Comparison of ENCODE assay signal across 8 mouse cellular contexts in genomic region chr7:100908061-100908460, GRCm38 (mm10). TPM values are rescaled to one million over a fixed set of nuclear protein-coding genes. Genes with fewer than 3 reads are reported as not detected.
DNase-seq lines count a peak whose midpoint lies in the region; ATAC-seq lines count a peak whose summit lies in the region.

No protein-coding gene starts in this region.

- no peaks in the 10 kb centered on the region for H3K9me3 ChIP-seq in embryonic facial prominence, embryonic 11.5 days (replicated peaks; ENCODE audit: control insufficient read depth, low read length)
- H3K9me3 ChIP-seq in intestine, embryonic 15.5 days, result no peaks in the 10 kb centered on the region
- H3K9me3 ChIP-seq in lung, embryonic 15.5 days, result no peaks in the 10 kb centered on the region

- peaks cover 9% of the 10 kb centered on the region for H3K4me1 ChIP-seq in embryonic facial prominence, embryonic 11.5 days (ENCODE audit: control insufficient read depth, insufficient read depth, low read length)
- peaks cover 48% of the 10 kb centered on the region for H3K4me1 ChIP-seq in intestine, embryonic 15.5 days (replicated peaks)
- H3K4me1 ChIP-seq in lung, embryonic 15.5 days, result peaks cover 90% of the 10 kb centered on the region

- WGBS in embryonic facial prominence, embryonic 11.5 days, result 82% methylated on average over 8 of the region's 8 CpGs
- 74% methylated on average over 8 of the region's 8 CpGs for WGBS in intestine, embryonic 15.5 days
- WGBS in lung, embryonic 15.5 days, result 66% methylated on average over 8 of the region's 8 CpGs

- ATAC-seq in embryonic facial prominence, embryonic 11.5 days (replicated peaks; ENCODE audit: insufficient number of reproducible peaks, low FRiP score, low TSS enrichment, low read depth), result no peak
- ATAC-seq in intestine, embryonic 15.5 days, result peak; percentile 17; the same call in 1 of the 2 replicates
- peak; percentile 32; the same call in 1 of the 2 replicates for ATAC-seq in lung, embryonic 15.5 days (ENCODE audit: borderline replicate concordance, extremely low read depth, low FRiP score, low TSS enrichment)
- no peak for ATAC-seq in CD4-positive, CD25-positive, alpha-beta regulatory T cell, adult 4 months

- H3K27ac ChIP-seq in embryonic facial prominence, embryonic 11.5 days (replicated peaks; ENCODE audit: low read depth, low read length), result 0 out of 2 replicates have a peak overlapping the region, but pooled peaks have one; percentile 11
- H3K27ac ChIP-seq in intestine, embryonic 15.5 days, result peak overlapping the region; percentile 66
- peak overlapping the region; percentile 90 for H3K27ac ChIP-seq in lung, embryonic 15.5 days

- H3K9ac ChIP-seq in embryonic facial prominence, embryonic 11.5 days (replicated peaks; ENCODE audit: low read length), result no peak overlapping the region
- H3K9ac ChIP-seq in intestine, embryonic 15.5 days, result no peak overlapping the region; the same call in 1 of the 2 replicates
- H3K9ac ChIP-seq in lung, embryonic 15.5 days, result peak overlapping the region; percentile 20; the same call in 1 of the 2 replicates

- H3K4me3 ChIP-seq in embryonic facial prominence, embryonic 11.5 days (ENCODE audit: low read depth, low read length), result no peak overlapping the region
- H3K4me3 ChIP-seq in intestine, embryonic 15.5 days (replicated peaks), result no peak overlapping the region
- no peak overlapping the region for H3K4me3 ChIP-seq in lung, embryonic 15.5 days

- no peak overlapping the region for H3K4me2 ChIP-seq in embryonic facial prominence, embryonic 11.5 days (ENCODE audit: low read depth, low read length)
- H3K4me2 ChIP-seq in intestine, embryonic 15.5 days (replicated peaks), result no peak overlapping the region; the same call in 1 of the 2 replicates
- peak overlapping the region; percentile 34; the same call in 1 of the 2 replicates for H3K4me2 ChIP-seq in lung, embryonic 15.5 days

- no peaks in the 10 kb centered on the region for H3K27me3 ChIP-seq in embryonic facial prominence, embryonic 11.5 days (ENCODE audit: control insufficient read depth, insufficient read depth, low read length)
- H3K27me3 ChIP-seq in intestine, embryonic 15.5 days (replicated peaks), result no peaks in the 10 kb centered on the region
- H3K27me3 ChIP-seq in lung, embryonic 15.5 days, result no peaks in the 10 kb centered on the region

- DNase-seq in adrenal gland, adult (ENCODE audit: inconsistent age in 2 of 2, low spot score in 1 of 2), result peak; percentile 81 to 88
- DNase-seq in adrenal gland, postnatal 4 days (ENCODE audit: low spot score in 2 of 2), result no peak
- no peak for DNase-seq in embryonic facial prominence, embryonic 11.5 days (ENCODE audit: low spot score)
- no peak for DNase-seq in retina, postnatal 1 day
- no peak for DNase-seq in urinary bladder, adult 2 months (ENCODE audit: low spot score)

- no peaks in the 10 kb centered on the region for H3K36me3 ChIP-seq in embryonic facial prominence, embryonic 11.5 days (replicated peaks; ENCODE audit: control insufficient read depth, insufficient read depth, low read depth, low read length)
- H3K36me3 ChIP-seq in intestine, embryonic 15.5 days, result no peaks in the 10 kb centered on the region
- H3K36me3 ChIP-seq in lung, embryonic 15.5 days, result 0 out of 2 replicates have a peak, but pooled peaks cover 3% of the 10 kb centered on the region

RNA-seq across cellular contexts. Expression of gene Arhgef17, which starts 23.8 kb away (rescaled TPM):
- 10 to 100 TPM; 73.3 to 79.3 TPM for total RNA-seq in adrenal gland, postnatal 4 days (2021)
- 8.1 and 10.0 TPM in 2 replicates for polyA plus RNA-seq in embryonic facial prominence, embryonic 11.5 days (2014; fragmentation: Nextera tagmentation; extraction: Ambion mirVana)
- polyA plus RNA-seq in intestine, embryonic 15.5 days (2015; fragmentation: Nextera tagmentation; extraction: Ambion mirVana), result 5.0 and 6.0 TPM in 2 replicates
- 10.8 TPM in 2 replicates for polyA plus RNA-seq in lung, embryonic 15.5 days (2015; fragmentation: Nextera tagmentation; extraction: Ambion mirVana)
- polyA plus RNA-seq in CD4-positive, CD25-positive, alpha-beta regulatory T cell, adult 4 months (2017; shearing (Covaris generic)), result not detected
- 17.1 and 30.1 TPM in 2 replicates for polyA plus RNA-seq in urinary bladder, adult 2 months (2012; rRNA removed)

RNA-seq across cellular contexts. Expression of gene Relt, which starts 44.8 kb away (rescaled TPM):
- total RNA-seq in adrenal gland, postnatal 4 days (2021), result 1 to 10 TPM; 5.8 to 6.0 TPM
- 1.8 and 2.3 TPM in 2 replicates for polyA plus RNA-seq in embryonic facial prominence, embryonic 11.5 days (2014; fragmentation: Nextera tagmentation; extraction: Ambion mirVana)
- polyA plus RNA-seq in intestine, embryonic 15.5 days (2015; fragmentation: Nextera tagmentation; extraction: Ambion mirVana), result 2.6 and 3.5 TPM in 2 replicates
- 3.6 and 4.6 TPM in 2 replicates for polyA plus RNA-seq in lung, embryonic 15.5 days (2015; fragmentation: Nextera tagmentation; extraction: Ambion mirVana)
- 10 to 100 TPM; 16.4 to 24.4 TPM for polyA plus RNA-seq in CD4-positive, CD25-positive, alpha-beta regulatory T cell, adult 4 months (2017; shearing (Covaris generic))
- 2.2 TPM in 2 replicates for polyA plus RNA-seq in urinary bladder, adult 2 months (2012; rRNA removed)

Comparison
In these comparisons a context has a peak if more than half of its experiments do, and no peak if none do; other contexts are left out.
1. DNase-seq: peak in adrenal gland, adult (2 of 2); none in adrenal gland, postnatal 4 days (0 of 2), embryonic facial prominence, embryonic 11.5 days (single experiment), retina, postnatal 1 day (single experiment) and urinary bladder, adult 2 months (single experiment).
2. ATAC-seq: peak in intestine, embryonic 15.5 days (single experiment) and lung, embryonic 15.5 days (single experiment); none in embryonic facial prominence, embryonic 11.5 days (single experiment) and CD4-positive, CD25-positive, alpha-beta regulatory T cell, adult 4 months (single experiment).
3. H3K27ac ChIP-seq: peak in every context shown above with its lines; median percentile 90 in lung, embryonic 15.5 days; 66 in intestine, embryonic 15.5 days; 11 in embryonic facial prominence, embryonic 11.5 days.